Mouse (Mus musculus): ENCODE results near the gene Bace2. TPM values are rescaled to one million over a fixed set of nuclear protein-coding genes. Genes with fewer than 3 reads are reported as not detected.
A peak's percentile ranks its signal among the peaks of the same experiment; 100 is the strongest.

The Bace2 gene
- 1 to 10 TPM in 3 of 4 experiments, under 1 TPM in 1; 0.97 to 4.4 (median 1.6) TPM for total RNA-seq (2022)

DNA sequence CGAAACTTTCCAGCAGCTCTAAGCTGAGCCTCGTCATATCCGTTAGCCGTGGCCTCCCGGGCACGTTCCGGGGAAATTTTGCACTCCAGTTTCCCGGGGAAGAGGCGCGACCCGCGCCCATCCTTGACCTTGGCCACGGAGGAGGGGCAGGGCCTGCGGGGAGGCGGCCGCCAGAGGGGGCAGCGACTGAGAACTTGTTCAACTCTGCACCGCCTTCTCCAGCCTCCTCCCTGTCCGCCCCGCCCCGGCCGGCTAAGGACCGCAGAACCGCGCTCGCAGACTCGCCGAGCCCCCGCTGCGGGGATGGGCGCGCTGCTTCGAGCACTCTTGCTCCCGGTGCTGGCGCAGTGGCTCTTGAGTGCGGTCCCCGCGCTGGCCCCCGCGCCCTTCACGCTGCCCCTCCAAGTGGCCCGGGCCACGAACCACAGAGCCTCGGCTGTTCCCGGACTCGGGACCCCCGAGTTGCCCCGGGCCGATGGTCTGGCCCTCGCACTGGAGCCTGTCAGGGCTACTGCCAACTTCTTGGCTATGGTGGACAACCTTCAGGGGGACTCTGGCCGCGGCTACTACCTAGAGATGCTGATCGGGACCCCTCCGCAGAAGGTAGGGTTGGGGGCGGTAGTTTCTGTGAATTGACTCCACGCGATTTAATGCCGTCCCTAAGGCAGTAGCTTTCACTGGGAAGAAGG lies at the start of gene Bace2:
TSS of gene Bace2 (plus strand) at position 244 of the 689 bp plus-strand sequence.
- peak; percentile 39 to 51 for DNase-seq (ENCODE audit: low spot score in 2 of 2)

- no peak for DNase-seq (ENCODE audit: low spot score in 2 of 2)
Measured at GRCm38 (mm10) chr16:97307594-97307993, 48.9 kb upstream of the Bace2 start.

GRCm38 (mm10) chr16:97309796-97310569 lies 46.6 kb upstream of the Bace2 start:
- no peak for DNase-seq (ENCODE audit: low spot score in 2 of 2)

DNA sequence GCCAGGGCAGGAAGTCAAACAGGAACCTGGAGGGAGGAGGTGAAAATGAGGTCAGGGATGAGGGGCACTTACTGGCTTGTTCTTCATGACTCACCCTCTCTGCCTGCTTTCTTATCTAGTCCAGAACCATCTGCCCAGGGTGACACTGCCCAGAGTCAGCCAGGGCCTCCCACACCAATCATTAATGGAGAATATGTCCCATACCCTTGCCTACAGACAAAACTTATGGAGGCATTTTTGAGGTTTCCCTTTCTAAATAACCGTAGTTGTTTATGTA lies 46.0 kb upstream of the Bace2 start:
- no peak for DNase-seq (ENCODE audit: low spot score in 2 of 2)

GRCm38 (mm10) chr16:97312960-97313686 lies 43.4 kb upstream of the Bace2 start:
- DNase-seq (ENCODE audit: low spot score in 2 of 2) = peak; percentile 34

DNA sequence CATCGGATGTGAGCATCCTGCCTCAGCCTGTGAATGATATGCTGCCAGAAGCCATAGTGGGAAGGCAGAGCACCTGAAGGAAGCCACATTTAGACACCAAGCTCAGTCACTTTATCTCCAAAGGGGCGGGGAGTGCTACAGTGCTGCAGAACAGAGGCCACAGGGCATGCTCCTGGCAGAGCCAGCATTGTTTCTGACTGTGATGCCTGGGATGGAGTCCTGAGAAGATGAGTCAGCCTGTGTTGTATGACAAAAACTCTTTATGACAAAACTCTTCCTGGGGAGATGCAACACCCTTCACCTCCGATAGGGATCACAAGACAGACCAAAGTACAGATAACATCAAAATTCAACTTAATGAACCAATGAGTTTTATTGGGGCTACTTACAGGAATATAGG lies 35.0 kb upstream of the Bace2 start:
- no peak for DNase-seq (ENCODE audit: low spot score in 2 of 2)

- DNase-seq (ENCODE audit: low spot score in 2 of 2) = no peak
Measured at GRCm38 (mm10) chr16:97322604-97323003, 33.9 kb upstream of the Bace2 start.

DNA sequence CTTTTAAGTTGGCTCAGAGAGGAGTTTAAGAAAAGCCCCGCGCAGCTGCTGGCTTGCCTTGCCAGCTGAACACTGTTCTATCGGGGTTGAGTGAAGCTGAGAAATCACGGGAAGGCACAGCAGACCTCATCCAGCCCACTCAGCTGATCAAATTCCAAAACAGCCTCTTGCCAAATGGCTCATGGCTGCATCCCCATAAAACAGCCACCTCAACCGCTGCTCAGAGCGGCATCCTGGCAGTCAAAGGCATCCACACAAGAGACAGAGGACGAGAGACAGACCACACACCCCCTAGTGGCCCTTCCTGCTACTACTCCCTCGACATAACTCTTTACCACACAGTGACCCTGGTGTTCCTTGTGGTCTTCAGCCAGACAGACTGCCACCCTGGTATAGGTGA lies 30.6 kb upstream of the Bace2 start:
- no peak for DNase-seq (ENCODE audit: low spot score in 2 of 2)

DNA sequence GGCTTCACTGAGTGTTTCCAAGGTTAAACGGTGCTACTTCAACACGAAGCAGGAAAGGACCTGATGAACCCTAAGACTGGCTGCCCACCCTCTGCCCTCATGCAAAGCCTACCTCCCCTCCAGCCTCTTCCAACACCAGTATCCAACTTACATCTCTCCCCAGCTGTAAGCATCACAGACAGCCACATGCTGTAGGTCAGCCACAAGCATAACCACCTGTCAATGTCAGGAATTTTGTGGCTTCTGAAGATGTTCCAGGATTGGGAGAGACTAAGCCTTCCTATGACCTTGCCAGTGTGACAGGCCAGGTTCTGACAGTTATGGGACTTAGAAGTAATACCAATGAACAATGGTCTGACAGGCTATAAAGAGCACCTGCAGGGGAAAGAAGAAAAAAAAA lies 27.9 kb upstream of the Bace2 start:
- no peak for DNase-seq (ENCODE audit: low spot score in 2 of 2)

DNA sequence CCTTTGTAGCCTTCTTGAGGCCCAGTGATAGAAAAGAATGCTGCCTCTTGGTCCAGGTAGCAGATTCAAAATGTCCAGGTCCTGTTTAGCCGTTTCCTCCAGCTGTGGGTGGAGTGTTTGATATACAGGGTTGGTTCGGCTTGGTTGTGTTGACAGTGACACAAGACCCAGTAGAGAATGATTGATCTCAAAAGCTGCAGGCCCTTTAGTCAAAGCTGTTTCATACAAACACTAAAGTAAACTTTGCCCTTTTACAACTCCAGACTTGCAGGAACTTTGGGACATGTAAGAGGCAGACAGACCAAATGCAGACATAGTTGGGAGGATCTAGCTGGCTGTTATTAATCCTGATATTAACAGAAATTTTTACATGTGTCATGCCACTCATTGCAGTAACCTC lies 3.5 kb upstream of the Bace2 start:
- no peak for DNase-seq (ENCODE audit: low spot score in 2 of 2)

DNA sequence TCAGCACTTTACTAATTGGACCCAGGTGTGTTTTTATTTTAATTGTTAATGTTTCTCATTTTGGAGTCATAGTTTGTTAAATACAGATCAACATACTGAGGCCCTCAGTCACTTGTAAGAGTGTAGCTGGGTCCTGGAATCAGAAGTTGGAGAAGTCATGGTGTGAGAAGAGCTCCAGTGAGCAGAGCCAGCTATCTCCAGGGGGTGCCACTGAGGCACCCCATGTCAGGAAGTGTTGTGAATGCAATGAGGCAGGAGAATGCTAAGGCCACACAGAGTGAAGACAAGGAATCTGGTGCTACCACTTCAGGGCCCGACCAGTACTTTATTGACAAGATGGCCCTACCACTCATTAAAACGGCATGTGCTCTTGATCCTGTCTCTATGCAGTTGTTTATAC lies 1.9 kb upstream of the Bace2 start:
- DNase-seq (ENCODE audit: low spot score in 2 of 2) = no peak

GRCm38 (mm10) chr16:97357188-97357821 lies 763 bp downstream of the Bace2 start:
- DNase-seq (ENCODE audit: low spot score in 2 of 2) = peak; percentile 12

DNA sequence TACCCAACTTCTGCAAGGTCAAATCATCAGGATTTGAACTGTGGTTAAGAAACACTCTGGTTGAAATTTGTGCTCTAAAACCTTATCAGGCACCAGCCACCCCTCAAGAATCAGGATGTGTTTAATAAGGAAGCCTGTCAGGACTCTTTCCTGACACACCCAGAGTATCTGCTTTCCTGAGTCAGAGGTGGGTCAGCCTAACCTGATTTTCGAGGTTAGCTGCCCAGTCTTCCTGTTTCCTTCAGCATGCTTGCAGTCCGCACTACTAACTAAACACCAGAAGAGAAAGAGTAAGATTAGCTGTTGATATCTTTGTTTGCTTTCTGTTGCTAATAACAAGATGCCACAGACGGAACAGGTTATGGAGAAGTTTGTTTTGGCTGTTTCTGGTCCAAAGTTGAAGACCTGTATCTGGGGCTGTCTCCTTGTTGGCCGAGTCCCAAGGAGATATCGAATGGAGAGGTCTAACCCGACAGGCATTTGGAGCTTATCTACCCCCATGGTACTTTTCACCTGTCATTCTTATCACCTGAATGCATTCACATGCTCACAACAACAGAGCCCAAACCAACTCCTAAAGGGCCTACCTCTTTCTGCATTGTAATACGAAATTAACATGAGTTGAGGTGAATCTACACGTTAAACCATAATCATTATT lies 5.8 kb downstream of the Bace2 start:
- no peak for DNase-seq (ENCODE audit: low spot score in 2 of 2)

DNA sequence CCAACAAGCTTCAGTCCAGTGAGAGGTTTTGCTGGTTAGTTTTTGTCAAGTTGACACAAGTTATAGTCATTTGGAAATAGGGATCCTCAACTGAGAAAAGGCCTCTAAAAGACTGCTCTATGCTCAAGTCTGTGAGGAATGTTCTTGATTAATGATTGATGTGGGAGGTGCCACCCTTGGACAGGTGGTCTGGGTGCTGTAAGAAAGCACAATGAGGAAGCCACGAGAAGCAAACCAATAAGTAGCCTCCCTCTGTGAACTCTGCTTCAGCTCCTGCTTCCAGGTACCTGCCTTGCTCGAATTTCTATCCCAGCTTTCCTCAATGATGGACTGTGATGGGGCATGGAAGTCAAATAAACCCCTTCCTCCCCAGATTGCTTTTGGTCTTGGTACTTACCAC lies 9.6 kb downstream of the Bace2 start:
- no peak for DNase-seq (ENCODE audit: low spot score in 2 of 2)

GRCm38 (mm10) chr16:97370258-97370657 lies 13.7 kb downstream of the Bace2 start:
- DNase-seq (ENCODE audit: low spot score in 2 of 2) = no peak

GRCm38 (mm10) chr16:97387955-97388354 lies 31.4 kb downstream of the Bace2 start:
- DNase-seq (ENCODE audit: low spot score in 2 of 2) = no peak

DNA sequence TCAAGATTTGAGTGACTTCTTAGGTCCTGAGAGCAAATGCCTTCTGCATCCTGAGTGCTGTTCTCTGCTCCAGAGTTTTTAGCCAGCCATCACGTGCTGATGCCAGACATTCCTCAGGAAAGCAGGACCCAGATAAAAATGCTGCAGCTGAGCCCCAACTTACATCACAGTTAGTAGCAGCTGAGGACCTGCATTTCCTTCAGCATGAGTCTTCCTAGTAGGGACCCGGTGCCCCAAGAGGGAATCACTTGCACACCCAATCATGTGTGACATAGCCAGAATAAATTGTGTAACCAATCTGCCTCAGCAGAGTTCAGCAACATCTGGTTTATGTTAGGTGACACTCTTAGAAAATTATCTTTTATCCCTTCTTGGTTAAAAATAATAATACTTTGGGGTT lies 34.7 kb downstream of the Bace2 start:
- no peak for DNase-seq (ENCODE audit: low spot score in 2 of 2)

- DNase-seq (ENCODE audit: low spot score in 2 of 2) = no peak
Measured at GRCm38 (mm10) chr16:97391701-97392384, 35.3 kb downstream of the Bace2 start.

GRCm38 (mm10) chr16:97396436-97396835 lies 39.9 kb downstream of the Bace2 start:
- DNase-seq (ENCODE audit: low spot score in 2 of 2) = no peak

DNA sequence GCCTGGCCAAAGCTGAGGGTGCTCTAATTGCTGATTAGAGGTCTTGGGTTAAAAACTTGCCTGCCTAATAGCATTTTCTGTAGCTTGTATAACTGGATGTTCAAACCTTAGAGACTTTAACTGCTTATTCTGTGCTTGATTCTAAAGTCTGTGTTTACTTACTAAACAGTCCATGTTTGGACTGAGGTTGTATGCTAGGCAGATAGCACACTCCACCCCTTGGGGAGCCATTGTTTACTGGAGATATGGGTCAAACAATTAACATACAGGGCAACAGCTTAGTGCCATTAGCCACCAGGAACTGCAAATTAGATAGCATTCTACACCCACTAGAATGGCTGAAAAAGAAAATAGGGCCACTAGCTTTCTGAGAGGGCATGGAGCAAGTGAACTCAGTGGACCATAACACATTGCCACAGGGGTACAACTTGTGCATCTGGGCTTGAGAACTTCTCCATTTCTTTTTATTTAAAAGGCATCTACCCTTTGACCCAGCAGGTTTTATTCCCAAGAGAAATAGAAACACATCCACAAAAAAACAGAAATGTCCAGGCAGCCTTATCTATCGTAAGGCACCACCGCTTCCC lies 41.5 kb downstream of the Bace2 start:
- DNase-seq (ENCODE audit: low spot score in 2 of 2) = no peak

- no peak for DNase-seq (ENCODE audit: low spot score in 2 of 2)
Measured at GRCm38 (mm10) chr16:97399991-97400390, 43.4 kb downstream of the Bace2 start.

All from gastrocnemius, adult 8-10 months (tissue).